Mouse (Mus musculus) activated CD4-positive, CD25-positive, alpha-beta regulatory T cell (primary cell): Measurements from ENCODE around the gene Kdm6b. TPM values are rescaled to one million over a fixed set of nuclear protein-coding genes. Genes with fewer than 3 reads are reported as not detected.

Experiments used
- polyA plus RNA-seq, 2 experiments: library from polyadenylated mRNA; unstranded; fragments of 100-300 nt; shearing (Covaris generic); gene quantifications; one replicate each; pipeline ENCODE4 v1.2.1; 2017

Kdm6b gene
- polyA plus RNA-seq, result 1 to 10 TPM; 4.8 to 6.3 TPM

GRCm38 (mm10) chr11:69413221-69414181 lies at the start of gene Kdm6b:
TSS of gene Kdm6b (minus strand) at chr11:69413675.

GRCm38 (mm10) chr11:69398059-69398458 lies 15.4 kb downstream of the Kdm6b start, which contains the start of gene Tmem88:
TSS of gene Tmem88 (minus strand) at chr11:69398234.

GRCm38 (mm10) chr11:69395235-69395633 lies 18.2 kb downstream of the Kdm6b start, which contains the start of the genes Naa38 and Cyb5d1:
TSS of gene Naa38 (plus strand) at chr11:69395487.
TSS of gene Cyb5d1 (minus strand) at chr11:69395631.

GRCm38 (mm10) chr11:69369215-69369989 lies 44.1 kb downstream of the Kdm6b start, which contains the start of gene Chd3:
TSS of gene Chd3 (minus strand) at chr11:69369406.

Other genes with a start within 250 kb of the Kdm6b start
- 10 to 100 TPM in 1 of 2 experiments, 1 to 10 TPM in 1; 3.0 to 14.3 TPM for gene Alox8, start 215.8 kb downstream of the Kdm6b start, polyA plus RNA-seq
- under 1 TPM; 0.10 to 0.79 TPM for gene Gucy2e, start 176.6 kb downstream of the Kdm6b start, polyA plus RNA-seq
- 10 to 100 TPM in 1 of 2 experiments, 1 to 10 TPM in 1; 4.3 to 12.7 TPM for gene Cntrob, start 89.9 kb downstream of the Kdm6b start, polyA plus RNA-seq
- gene Trappc1, start 89.7 kb downstream of the Kdm6b start, polyA plus RNA-seq, result 100 to 1,000 TPM; 106 to 112 TPM
- gene Kcnab3, start 87.4 kb downstream of the Kdm6b start, polyA plus RNA-seq, result 1 to 10 TPM; 1.9 to 3.8 TPM
- gene Rnf227, start 73.2 kb downstream of the Kdm6b start, polyA plus RNA-seq, result 1 to 10 TPM; 2.3 to 8.7 TPM
- gene Chd3, start 44.3 kb downstream of the Kdm6b start, polyA plus RNA-seq, result 100 to 1,000 TPM in 1 of 2 experiments, 10 to 100 TPM in 1; 81.9 to 111 TPM
- 100 to 1,000 TPM; 128 to 154 TPM for gene Naa38, start 18.2 kb downstream of the Kdm6b start, polyA plus RNA-seq
- gene Cyb5d1, start 18.0 kb downstream of the Kdm6b start, polyA plus RNA-seq, result 10 to 100 TPM; 20.5 to 23.2 TPM
- gene Tmem88, start 15.4 kb downstream of the Kdm6b start, polyA plus RNA-seq, result under 1 TPM; 0.14 to 0.22 TPM
- under 1 TPM; 0.02 to 0.48 TPM for gene Dnah2, start 135.4 kb upstream of the Kdm6b start, polyA plus RNA-seq
- under 1 TPM; 0.23 to 0.32 TPM for gene Efnb3, start 146.5 kb upstream of the Kdm6b start, polyA plus RNA-seq
- 10 to 100 TPM; 19.2 to 31.5 TPM for gene Wrap53, start 166.6 kb upstream of the Kdm6b start, polyA plus RNA-seq
- 100 to 1,000 TPM; 162 to 242 TPM for gene Trp53, start 166.7 kb upstream of the Kdm6b start, polyA plus RNA-seq
- gene Atp1b2, start 192.3 kb upstream of the Kdm6b start, polyA plus RNA-seq, result under 1 TPM in 1 of 2 experiments, not detected in 1; 0.14 TPM
- gene Shbg, start 204.2 kb upstream of the Kdm6b start, polyA plus RNA-seq, result under 1 TPM in 1 of 2 experiments, not detected in 1; 0.32 TPM
- not detected for gene Sat2, start 208.3 kb upstream of the Kdm6b start, polyA plus RNA-seq
- 10 to 100 TPM; 49.1 to 52.6 TPM for gene Fxr2, start 219.3 kb upstream of the Kdm6b start, polyA plus RNA-seq
- not detected for gene Sox15, start 241.6 kb upstream of the Kdm6b start, polyA plus RNA-seq
- gene Mpdu1, start 249.0 kb upstream of the Kdm6b start, polyA plus RNA-seq, result 10 to 100 TPM; 78.8 to 82.1 TPM